Mouse (Mus musculus): ENCODE data around the gene Serpina3n.
"Not testable (repeated sequence)": the region's sequence is repeated elsewhere in the genome, so short reads cannot be mapped to it uniquely, and the experiment has no call there.

DNA sequence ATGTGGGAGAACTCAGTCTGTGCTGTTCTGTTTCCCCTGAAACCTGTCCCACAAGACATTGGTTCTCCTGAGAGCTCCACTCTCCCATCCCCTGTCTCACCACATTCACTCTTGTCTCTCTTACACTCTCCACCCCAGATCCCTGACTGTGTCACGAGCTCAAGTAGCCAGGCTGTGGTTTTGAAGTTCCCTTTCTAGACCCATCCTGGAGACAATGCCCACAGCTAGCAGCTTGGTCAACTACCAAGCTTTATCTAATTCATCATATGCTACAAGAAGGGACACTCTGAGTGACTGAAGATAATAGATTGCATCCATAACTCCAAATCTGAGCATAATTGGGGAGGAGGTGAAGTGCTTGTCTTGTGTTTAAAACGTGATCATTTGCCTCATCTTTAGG lies 15.5 kb upstream of the Serpina3n start:
- not testable (repeated sequence) for TF ChIP-seq CHD2 (IDR thresholded peaks at IDR 0.05; ENCODE audit: low read length); CTCF (conservative IDR thresholded peaks at IDR 0.05 in 1 of 2, IDR thresholded peaks at IDR 0.05 in 1 of 2; ENCODE audit: low read depth in 2 of 2, low read length in 2 of 2); EP300 (IDR thresholded peaks at IDR 0.05; ENCODE audit: low read length); USF1 (IDR thresholded peaks at IDR 0.05; ENCODE audit: low read depth, low read length); CHD1 (IDR thresholded peaks at IDR 0.05; ENCODE audit: low read depth, low read length); USF2 (conservative IDR thresholded peaks at IDR 0.05; ENCODE audit: low read depth, low read length); MYC (IDR thresholded peaks at IDR 0.05; ENCODE audit: low read depth, low read length); SMC3 (IDR thresholded peaks at IDR 0.05; ENCODE audit: low read depth, low read length); POLR2A (IDR thresholded peaks at IDR 0.05; ENCODE audit: low read depth, low read length); E2F4 (IDR thresholded peaks at IDR 0.05; ENCODE audit: insufficient replicate concordance, low read depth, low read length)
